Mouse (Mus musculus) layer of hippocampus, adult 8-10 months (tissue): Measurements from ENCODE around the gene Sh3tc1. TPM values are rescaled to one million over a fixed set of nuclear protein-coding genes. Genes with fewer than 3 reads are reported as not detected.

Experiments
- DNase-seq, 2 experiments: peaks; one replicate each; pipeline ENCODE4 v3.0.0; 2022; ENCODE audit warnings: low spot score in 2 of 2
- total RNA-seq, 4 experiments: library from RNA; stranded (reverse); gene quantifications; 2 replicates each; pipeline ENCODE4 v1.2.4; 2022

Sh3tc1 gene
- 1 to 10 TPM; 1.9 to 3.8 (median 3.1) TPM for total RNA-seq

DNA sequence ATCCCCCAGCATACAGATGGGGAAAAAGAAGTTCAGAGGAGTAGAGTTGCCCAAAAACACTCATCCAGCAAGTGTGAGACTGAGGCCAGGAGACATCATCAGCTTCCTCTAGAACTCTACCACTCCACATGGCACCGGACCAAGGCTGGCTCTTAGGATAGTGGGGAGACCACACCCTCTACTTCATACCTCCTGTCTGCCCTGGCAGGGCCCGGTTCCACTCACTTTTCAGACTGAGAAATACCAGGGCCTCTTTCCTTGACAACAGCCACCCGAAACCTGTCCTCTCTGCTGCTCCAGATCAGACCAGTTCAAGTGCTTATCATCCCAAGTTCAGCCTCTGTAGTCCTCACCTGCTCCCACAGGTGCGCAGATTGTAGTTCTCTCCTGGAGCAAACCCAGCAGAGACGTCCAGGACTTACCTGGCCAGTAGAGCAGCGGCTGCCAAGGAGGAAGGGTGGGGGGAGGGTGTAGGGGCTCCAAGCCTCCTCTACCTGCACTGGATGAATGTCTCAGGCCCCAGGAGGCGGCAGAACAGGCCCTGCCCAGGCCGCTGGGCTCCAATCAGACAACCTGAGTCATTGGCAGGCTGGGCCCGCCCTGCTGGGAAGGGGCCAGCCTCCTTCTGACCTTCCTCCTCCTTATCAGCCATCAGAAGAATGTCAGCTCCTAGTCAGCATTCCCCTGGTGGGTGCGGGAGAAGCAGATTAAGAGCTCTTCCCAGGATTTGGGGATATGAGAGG is at the start of gene Sh3tc1:
Gene Sh3tc1 (minus strand): TSS at position 452 of the 743 bp plus-strand sequence.
- DNase-seq: no peak

DNA sequence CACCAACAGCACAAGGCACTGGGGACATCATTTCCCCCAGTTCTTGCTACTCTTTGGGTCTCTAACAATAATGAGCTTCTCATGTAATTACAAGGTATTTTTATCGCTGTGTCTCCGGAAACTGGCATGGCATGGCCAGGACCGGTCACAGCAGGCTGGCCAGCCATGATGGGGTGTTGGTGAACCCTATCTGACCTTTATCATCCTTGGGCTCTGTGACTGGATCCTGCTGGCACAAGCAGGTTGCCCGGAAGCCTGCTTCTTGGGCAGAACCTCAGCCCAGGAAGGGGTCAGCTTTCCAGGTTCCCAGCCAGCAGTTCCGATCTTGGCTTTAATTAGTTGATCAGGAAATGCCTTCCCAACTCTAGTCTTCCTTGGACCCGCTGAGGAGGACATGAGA is 48.9 kb upstream of the Sh3tc1 start:
- DNase-seq: no peak

DNA sequence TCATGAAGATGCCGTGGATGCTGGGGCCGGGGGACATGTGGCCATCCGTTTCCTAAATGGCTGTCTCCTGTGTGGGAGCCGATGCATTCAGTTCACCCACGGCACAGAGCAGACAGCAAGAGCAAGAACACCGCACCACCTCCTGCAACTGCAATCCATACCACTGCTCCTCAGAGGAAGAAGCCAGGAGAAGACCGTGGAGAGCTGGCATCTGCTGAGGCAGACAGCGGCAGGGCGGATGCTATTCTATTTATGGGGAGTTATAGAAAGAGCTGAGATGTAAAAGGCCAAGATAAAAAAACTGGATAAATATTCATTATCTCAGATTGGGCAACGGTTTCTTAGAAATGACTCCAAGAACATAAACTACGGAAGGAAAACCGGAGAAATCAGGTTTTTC is 48.1 kb upstream of the Sh3tc1 start:
- DNase-seq: peak in 1 of 2 experiments; percentile 33

DNA sequence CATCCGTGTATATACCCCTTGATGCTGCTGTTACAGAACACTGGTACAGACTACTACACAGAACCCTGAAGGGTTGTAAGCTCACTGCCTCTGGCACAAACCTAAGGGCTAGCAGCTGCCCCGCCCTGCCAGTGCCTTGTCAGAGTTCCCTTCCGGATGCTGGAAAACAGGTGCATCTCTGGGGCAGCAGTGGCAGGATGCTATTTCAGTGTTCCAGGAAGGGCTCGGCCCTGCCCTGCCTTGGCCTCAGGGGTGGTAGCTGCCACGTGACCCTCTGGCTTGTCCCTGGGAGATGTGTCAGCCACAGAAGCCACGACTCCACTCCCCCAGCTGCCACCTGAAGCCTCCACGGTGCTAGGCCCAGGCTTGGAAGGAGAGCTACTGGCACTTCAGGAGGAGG is 46.1 kb upstream of the Sh3tc1 start:
- DNase-seq: no peak

DNA sequence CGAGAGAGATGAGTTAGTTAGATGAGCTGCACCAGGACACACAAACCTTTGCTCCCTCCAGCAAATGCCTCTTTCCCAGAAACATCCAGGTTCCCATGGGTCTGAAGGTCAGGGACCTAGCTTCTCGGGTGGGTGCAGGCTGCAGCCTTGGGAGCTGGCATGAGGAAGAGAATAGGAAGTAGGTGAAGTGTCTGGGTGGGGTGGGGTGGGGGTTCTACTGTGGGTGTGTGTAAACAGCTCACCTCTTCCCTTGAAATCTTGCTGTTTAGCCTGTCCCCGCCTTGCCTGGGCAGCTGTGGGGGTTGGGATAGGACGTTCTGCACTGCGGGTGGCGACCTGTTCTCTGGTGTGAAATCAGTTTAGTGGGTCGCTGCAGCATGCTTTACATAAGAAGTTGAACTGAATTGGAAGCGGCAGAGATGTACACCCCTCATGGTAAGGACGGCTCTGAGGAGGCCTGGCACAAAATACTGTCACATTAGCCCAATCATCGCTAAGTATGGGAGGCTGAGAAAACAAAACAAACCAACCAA is 42.9 kb upstream of the Sh3tc1 start:
- no peak for DNase-seq

DNA sequence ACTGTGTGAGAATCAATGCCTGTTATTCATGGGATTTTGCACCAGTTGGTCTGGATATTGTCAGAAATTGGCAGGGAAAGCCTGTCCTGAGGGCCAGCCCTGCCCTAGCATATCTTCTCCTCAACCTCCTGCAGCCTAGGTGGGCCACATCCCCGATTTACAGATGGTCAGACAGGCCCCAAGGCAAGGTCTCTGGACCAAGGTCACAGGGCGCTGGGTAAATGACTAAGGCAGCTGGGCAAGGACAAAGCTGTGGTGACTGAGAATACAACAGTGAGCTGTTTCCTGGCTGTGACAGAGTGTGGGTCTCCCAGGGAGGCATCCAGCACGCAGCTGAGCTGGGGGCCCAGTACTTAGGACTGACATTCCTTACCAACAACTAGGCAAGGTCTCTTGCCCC is 41.3 kb upstream of the Sh3tc1 start:
- no peak for DNase-seq

DNA sequence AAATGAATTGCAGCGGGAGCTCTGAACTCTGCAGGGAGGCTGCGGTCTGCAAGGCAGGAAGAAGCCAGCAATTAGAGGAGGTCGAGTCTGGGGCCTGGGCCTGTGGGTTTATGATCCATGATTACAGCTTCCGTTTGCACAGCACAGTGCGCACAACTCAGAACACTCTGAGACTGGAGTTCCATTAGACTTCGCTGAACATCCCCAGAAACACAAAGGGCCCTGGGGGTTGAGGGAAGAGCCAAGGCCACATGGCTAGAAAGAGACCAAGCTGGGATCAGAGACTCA is 34.3 kb upstream of the Sh3tc1 start:
- no peak for DNase-seq

DNA sequence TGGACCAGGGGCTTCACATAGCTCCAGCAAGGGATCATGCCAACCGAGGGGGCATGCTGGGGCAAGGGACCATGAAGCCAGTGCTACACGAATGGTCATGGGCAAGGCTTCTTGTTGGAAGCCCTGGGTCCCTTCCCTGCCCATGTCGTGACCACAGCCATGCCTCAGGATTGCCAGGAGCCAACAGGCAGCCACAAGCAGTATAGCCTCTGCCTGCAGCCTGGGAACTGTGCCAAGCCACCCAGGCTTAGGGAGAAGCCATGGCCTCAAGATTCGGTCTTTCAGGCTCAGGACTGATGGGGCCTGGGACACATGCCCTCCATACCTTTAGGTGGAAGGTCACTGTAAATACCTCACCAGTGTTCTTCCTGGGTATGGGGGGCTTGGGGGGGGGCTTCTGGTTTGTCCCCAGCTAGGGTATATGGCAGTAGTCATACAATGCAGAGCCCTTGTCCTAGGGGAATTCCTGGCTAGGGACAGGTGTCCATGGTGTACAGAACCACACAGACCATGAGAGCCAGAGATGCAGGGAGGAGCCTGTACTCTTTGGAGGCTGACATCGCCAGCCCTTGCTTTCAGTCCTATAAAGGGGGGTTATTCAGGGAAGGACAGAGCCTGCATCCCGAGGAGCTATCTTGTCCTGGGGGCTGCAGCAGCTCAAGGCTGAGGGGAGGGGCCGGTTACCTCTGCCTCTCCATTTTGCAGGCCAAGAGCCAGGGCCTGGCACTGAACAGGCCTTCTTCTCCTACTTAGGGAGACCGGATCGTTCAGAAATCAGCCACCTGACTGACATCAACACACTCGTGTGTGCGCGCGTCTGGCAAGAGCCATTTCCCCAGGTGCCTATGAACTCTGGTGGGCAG is 33.7 kb upstream of the Sh3tc1 start:
- DNase-seq: no peak

DNA sequence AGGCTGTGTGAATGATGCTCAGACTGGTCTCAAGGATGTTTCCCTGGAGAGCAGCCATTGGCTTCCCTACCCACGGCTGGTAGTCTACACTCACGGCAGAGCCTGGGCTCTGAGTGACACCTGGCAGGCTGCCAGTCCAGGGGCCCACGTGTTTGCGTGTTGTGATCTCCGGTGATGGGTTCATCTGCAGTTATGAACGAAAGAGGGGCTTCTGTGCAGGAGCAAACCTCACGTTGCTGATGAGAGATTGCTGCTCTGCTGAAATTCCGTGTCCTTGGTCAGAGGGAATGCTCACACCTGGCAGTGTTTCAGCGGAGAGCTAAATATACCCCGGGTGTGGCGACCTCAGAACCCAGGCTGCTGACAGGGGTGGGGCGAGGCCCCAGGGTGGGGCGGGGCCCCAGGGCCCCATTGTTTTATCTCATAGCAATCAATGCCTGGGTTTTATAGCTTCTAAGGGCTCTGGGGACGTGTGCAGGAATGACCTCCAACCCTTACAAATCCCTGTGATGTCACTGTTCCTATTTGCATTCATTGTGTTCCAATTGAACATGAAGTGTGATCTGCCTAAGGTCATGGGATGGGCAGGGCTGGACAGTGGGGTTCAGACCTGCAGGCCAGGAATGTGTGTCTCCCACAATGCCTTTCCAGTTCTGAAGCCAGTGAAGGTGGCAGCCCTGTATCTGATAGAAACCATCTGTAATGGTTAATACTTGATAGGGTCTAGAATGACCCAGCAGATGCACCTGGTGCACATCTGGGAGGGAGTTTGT is 31.3 kb upstream of the Sh3tc1 start:
- DNase-seq: no peak

DNA sequence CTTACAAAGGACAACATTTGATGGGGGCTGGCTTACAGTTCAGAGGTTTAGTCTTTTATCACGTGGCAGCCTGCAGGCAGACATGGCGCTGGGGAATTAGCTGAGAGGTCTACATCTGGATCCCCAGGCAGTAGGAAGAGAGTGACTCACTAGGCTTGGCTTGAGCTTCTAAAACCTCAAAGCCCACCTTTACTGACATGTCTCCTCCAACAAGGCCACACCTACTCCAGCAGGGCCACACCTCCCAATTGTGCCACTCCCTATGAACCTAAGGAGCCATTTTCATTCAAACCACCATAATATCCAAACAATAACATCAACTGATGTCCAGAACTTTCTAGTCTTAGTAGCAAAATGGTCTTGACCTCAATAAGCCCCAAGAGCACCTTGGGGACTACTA is 30.5 kb upstream of the Sh3tc1 start:
- no peak for DNase-seq

DNA sequence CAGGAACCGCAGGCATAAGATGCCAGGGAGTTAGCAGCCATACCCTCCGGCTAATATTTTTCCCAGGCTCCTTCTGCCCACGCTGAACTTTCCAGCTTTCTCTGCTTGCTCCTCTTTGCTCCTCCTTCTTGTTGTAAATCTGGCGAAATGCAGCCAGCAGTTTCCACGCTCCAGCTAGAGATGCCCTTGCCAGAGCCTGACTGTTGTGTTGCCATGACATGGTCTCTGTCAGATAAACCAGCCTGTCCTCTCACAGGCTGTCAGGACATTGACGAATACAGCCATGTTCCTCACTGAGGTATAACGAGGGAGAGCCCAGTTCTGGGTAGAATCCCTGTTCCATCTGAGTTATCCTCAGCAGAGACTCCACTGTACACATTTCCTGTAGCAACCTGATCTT is 29.2 kb upstream of the Sh3tc1 start:
- DNase-seq: no peak

DNA sequence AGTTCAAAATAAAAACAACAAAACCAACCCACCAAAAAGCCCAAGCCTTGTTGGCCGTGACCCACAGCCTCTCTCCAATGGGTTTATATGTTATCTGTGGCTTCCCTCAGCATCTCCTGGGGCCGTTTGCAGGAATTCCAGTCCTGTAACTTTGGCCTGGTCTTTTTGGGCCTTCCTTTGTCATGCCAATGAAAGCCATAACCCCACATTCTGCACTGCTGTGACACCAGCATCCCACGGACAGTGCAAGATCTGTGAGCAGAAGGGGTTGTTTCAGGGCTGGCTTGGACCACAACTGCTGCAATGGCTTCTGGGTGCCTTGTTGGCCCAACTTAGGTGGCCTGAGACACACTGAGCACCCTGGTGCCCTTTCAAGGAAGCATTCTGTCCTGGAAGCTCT is 28.7 kb upstream of the Sh3tc1 start:
- DNase-seq: no peak

DNA sequence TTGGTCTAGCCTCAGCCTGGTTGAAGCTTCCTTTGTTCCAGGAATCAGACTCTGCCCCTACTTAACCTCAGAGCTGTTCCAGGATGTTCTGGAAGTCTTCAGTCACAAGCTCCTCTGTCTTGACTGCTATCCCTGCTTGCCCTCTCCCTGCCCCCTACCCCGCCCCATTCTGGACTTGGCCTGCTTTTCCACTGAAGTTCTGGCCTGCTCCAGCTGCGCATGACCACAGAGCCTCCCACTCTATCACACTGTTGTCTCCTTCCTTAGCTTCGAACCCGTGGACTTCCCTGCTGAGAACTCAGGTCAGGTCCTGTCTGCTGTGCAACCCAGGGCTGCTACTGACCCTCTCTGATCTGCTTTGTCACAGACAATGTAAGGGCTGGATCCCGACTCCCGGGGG is 26.1 kb upstream of the Sh3tc1 start:
- no peak for DNase-seq

DNA sequence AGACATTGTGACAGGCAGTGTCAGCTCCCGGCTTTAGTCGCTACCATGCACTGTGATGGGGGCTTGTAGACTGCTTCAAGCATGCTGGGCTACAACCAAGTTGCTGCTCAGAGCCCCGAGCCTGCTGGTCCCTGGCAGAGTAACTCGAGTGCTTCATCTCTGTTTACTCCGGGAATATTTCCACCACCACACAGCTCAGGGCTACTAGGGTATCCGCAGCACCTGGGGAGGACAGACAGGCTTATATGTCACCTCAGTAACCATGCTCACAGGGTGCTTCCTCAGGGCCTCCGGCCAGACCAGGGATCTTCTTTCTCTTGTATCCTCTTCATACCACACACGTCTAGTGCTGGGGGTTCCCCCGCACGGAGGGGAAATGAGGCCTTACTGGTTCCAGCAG is 23.1 kb upstream of the Sh3tc1 start:
- DNase-seq: no peak

DNA sequence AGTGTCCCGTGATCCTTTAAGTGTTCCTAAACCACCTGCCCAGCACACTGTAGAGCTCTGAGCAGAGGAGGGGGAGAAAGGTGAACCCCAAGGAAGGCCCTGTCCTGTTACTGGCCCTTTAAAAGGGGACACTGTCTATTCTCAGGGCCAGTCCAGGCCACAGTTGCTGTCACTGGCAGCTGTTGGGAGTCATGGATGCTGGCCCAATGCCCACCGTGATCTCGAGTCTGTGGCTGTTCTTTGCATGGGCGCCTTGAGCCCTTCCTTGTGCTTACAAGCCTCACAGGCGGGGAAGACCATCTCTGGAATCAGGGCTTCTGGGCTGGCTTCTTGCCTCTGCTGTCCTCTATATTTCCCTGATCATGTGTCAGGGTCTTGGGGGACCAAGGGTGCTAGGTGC is 22.6 kb upstream of the Sh3tc1 start:
- peak; percentile 44 to 52 for DNase-seq

DNA sequence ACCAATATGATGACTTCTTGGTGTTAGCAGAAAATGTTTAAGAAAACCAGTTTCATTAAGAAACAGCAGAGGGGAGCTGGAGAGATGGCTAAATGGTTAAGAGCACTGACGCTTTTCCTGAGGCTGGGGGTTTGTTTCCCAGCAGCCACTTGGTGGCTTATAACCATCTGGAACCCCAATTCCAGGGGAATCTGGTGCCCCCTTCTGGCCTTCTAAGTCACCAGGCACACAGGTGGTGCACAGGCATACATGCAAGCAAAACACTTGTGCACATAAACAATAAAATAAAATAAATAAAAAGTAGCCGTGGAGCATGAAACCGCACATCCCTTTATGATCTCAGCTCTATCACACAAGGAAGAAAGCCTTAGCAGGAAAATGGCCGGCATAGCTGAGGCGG is 21.5 kb upstream of the Sh3tc1 start:
- DNase-seq: no peak

DNA sequence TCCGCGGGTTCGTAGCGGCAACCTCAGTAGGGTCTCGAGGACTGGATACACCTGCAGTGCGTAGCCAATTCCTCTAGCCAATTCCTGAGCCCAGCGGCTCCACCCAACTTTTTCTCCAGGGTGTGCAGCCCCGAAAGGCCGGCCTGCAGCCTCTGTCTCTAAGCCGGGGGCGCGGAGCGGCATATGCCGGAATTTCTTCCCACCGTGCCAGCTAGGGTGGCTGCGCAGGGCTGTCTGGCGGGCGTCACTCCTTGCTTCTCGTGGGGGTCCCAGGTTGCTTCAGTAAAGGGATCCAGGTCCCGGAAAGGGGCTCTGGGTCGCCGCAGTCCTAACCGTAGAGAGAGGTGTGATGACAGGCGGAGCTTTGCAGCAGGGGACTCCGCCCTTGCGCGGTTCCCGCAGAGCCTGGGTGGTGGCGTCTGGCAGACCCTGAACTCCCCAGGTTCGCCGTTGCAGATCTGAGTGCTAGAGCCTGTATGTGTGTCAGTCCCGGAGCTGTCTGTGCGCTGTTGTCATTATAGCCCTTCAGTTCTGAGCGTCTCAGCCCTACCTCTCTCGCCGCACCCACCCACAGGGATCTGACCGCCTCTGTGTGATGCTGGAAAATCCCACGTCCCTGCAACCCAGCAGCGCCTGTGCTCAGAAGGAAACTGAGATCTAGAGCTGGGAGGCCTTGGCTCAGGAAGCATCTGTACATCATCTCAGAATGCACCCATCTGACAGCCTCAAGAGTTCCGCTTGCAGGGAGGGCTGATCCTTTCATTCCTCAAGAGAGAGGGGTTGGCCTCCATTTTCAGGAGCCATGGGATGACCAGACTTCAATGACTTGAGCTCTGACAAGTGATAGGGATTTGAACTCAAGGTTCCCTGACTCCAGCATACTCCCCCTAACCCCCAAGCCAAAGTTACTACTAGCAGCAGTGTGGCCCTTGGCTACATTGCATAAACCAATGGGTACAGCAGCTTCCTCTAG is 18.6 kb upstream of the Sh3tc1 start:
- peak; percentile 65 for DNase-seq

DNA sequence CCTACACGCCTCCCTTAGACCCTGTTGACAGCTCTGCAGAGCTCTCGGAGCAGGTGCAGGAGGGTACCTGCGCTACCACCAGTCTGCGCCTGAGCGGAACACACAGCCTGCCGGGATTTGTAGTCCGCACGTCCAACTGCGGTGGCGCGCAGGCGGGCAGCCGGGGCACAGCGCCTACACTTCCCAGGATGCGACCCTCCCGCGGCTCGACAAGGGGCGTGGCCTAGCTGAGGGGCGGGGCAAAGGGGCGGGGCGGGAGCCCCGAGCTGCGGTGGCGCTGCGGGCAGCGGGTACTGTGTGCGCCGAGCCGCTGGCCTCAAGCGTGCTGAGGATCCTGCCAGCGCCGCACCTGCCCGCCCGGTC is 17.8 kb upstream of the Sh3tc1 start, which contains the start of gene Ablim2:
Gene Ablim2 (plus strand): TSS at position 242 of the 363 bp plus-strand sequence.
- peak; percentile 95 to 96 for DNase-seq

DNA sequence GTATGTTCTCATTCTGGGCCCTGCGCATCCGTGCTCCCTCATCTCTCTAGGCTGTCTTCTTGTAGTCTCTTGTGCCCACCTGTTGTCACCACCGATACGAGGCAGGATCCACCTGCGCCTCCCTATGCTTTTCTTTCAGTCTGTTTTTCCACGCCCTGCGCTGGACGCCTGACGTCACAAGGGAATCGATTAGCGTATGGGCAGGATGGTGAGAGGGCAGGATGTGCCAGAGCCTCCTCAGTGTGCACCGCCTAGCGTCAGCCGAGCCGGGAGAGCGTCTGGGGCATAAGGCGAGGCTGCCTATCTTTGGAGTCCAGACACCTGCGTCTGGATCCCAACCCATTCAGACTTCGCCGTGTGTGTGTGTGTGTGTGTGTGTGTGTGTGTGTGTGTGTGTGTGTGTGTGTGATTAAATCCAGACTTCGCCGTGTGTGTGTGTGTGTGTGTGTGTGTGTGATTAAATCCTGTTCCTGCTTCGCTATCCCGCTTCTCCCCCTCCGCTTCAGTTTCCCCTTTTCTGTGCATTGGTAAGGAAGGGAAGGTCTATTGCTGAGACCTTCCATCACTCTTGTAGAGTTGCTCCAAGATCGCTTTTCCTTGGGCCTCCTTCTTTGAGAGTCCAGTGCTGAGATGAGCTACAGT is 17.3 kb upstream of the Sh3tc1 start:
- peak; percentile 85 to 86 for DNase-seq

DNA sequence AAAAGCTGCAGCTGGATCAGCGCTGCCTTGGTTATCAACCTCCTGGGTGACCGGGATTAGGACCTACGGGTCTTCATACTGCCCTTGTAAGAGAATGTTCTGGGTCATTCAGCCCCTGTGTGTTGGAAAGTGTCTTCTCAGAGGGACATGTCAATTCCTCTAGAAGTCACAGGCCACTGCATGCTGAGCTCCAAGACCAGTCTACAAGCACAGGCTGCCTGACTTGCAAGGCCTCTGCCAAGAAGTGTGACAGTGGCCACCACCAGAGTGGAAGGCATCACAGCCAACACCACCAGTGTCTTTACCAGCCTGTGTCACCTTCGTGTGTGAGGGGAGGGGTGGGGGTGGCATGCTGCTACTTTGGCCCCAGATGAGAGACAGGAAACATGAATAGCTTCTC is 16.2 kb upstream of the Sh3tc1 start:
- no peak for DNase-seq
